Mouse (Mus musculus) left cerebral cortex, adult 6 months (tissue): ENCODE results near the gene Serpina3m. TPM values are rescaled to one million over a fixed set of nuclear protein-coding genes. Genes with fewer than 3 reads are reported as not detected.

Experiments used
- long read RNA-seq, 2 experiments: library from polyadenylated mRNA; unstranded; transcript quantifications; one replicate each; pipeline ENCODE4 v2.0.0; 2019 to 2020
- polyA plus RNA-seq: library from polyadenylated mRNA; unstranded; fragments of <200 nt; fragmentation: Nextera tagmentation; gene quantifications from 2 replicates; pipeline ENCODE4 v1.2.3, GENCODE M21; 2021

The Serpina3m gene
- not detected in 2 replicates for polyA plus RNA-seq
- long read RNA-seq, experiment 1: 0 reads
- long read RNA-seq, experiment 2: 0 reads

GRCm38 (mm10) chr12:104338226-104338625, at the start of gene Serpina3m, which contains the start of gene Serpina3k:
Gene Serpina3m (plus strand): TSS chr12:104338486.
Gene Serpina3k (plus strand): TSS chr12:104338486.

GRCm38 (mm10) chr12:104314253-104314652, 24.0 kb upstream of the Serpina3m start, which contains the start of gene Serpina3j:
Gene Serpina3j (plus strand): TSS chr12:104314553.

GRCm38 (mm10) chr12:104406454-104406885, 68.2 kb downstream of the Serpina3m start, which contains the start of gene Serpina3n:
Gene Serpina3n (plus strand): TSS chr12:104406729.

Other genes with a start within 250 kb of the Serpina3m start
- gene Serpina5, start 237.4 kb upstream of the Serpina3m start, polyA plus RNA-seq: not detected in 2 replicates
- gene Serpina3a, start 225.8 kb upstream of the Serpina3m start, polyA plus RNA-seq: not detected in 2 replicates
- not detected in 2 replicates for gene Serpina3b, start 210.5 kb upstream of the Serpina3m start, polyA plus RNA-seq
- gene Serpina3c, start 184.6 kb upstream of the Serpina3m start, polyA plus RNA-seq: 0.09 TPM in 1 of 2 replicates, not detected in the other
- gene Serpina3f, start 123.9 kb upstream of the Serpina3m start, polyA plus RNA-seq: not detected in 2 replicates
- 0.10 and 0.21 TPM in 2 replicates for gene Serpina3g, start 102.2 kb upstream of the Serpina3m start, polyA plus RNA-seq
- not detected in 2 replicates for gene Serpina3i, start 75.4 kb upstream of the Serpina3m start, polyA plus RNA-seq
- not detected in 2 replicates for gene Serpina3j, start 23.9 kb upstream of the Serpina3m start, polyA plus RNA-seq
- not detected in 2 replicates for gene Serpina3k, start within 50 bp of the Serpina3m start, polyA plus RNA-seq
- gene Serpina3n, start 68.2 kb downstream of the Serpina3m start, polyA plus RNA-seq: 6.2 and 6.6 TPM in 2 replicates
- gene Gsc, start 134.8 kb downstream of the Serpina3m start, polyA plus RNA-seq: not detected in 2 replicates